Mouse (Mus musculus): ENCODE results near the gene A630095N17Rik.

DNA sequence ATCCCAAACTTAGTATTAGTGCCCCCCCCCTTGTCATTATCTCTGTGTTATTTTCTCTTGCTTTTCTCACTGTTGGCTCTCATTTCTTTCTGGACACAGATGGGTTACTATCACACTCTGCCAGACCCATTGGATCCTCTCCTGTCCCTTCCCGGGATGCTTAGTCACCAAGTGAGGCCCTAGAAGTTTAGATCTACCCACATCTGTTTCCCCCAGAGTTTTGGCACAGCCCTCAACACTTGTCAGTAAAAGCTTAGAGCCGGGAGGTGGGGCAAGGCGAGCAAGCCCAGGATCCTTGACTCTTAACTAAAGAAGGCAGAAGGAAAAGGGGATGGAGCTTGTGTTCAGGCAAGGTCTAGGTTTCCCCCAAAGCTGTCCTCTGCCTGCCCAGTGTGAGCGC, 2.7 kb downstream of the A630095N17Rik start:
- TF ChIP-seq CTCF (IDR thresholded peaks at IDR 0.05; ENCODE audit: borderline replicate concordance, control insufficient read depth, extremely low read depth, insufficient read depth, low read length, poor library complexity) (no peak), POLR2A (IDR thresholded peaks at IDR 0.05; ENCODE audit: control insufficient read depth, extremely low read depth, insufficient read depth, low read length, poor library complexity) (no peak)
